Mouse (Mus musculus) Patski (cell line): ENCODE measurements at regions not wholly inside any gene's neighbourhood (a gene's known extent, or its start where the extent isn't known, plus 50 kb on each side); places are given as distances from the start of the nearest gene placed in this dataset.

Experiments
- ATAC-seq: fragments of 100-300 bp; one replicate; pipeline ENCODE4 v1.8.0; 2021
- CTCF ChIA-PET: fragments of 350-600 bp; sonication (Branson Sonifier 250); formaldehyde crosslinking; loops from one replicate; lab custom pipeline; 2022; ENCODE audit warnings: inconsistent platforms; lab: Charles Lee
- POLR2A ChIA-PET: fragments of 350-600 bp; sonication (Branson Sonifier 250); formaldehyde crosslinking; loops from one replicate; lab custom pipeline; 2022; ENCODE audit warnings: antibody characterized with exemption, inconsistent platforms; lab: Charles Lee
- DNase-seq: peaks from one replicate; pipeline ENCODE4 v3.0.0-alpha.2; 2011; ENCODE audit warnings: low read depth, low spot score
- H3K27me3 ChIP-seq: fragments of 371-371 bp; one replicate; pipeline ENCODE4 v1.5.1; 2021
- CTCF ChIP-seq: fragments of 100-300 bp; IDR thresholded peaks from one replicate; pipeline ENCODE4 v1.5.1; 2021
- in situ Hi-C: fragments of 300-500 bp; cut with MboI; formaldehyde crosslinking; loops from 3 replicates; pipeline ENCODE4 v1.11.1; 2018; ENCODE audit warnings: low pct_unique_long_range_greater_than_20kb, mixed read lengths

GRCm38 (mm10) chr11:19870136-19870535 is 54.0 kb upstream of the Spred2 start:
- ATAC-seq (no peak), DNase-seq (no peak)
- TF ChIP-seq CTCF, result no peak
- H3K27me3 ChIP-seq, result no peaks in the 10 kb centered on the region
- ChIA-PET CTCF (interaction anchor here (1.0 to 1.1 kb wide), 2 partner anchors 20 to 48 kb away, joined by 3 to 4 read pairs; no protein-coding TSS in a partner anchor), POLR2A (no interaction called here)
- in situ Hi-C loops, result no loop called here

GRCm38 (mm10) chr11:19873796-19874195 is 50.4 kb upstream of the Spred2 start:
- ChIA-PET POLR2A (no interaction called here), CTCF (interaction anchor here (1.3 kb wide), 1 partner anchor 8 kb away, joined by 3 read pairs; no protein-coding TSS in a partner anchor)
- in situ Hi-C loops, result no loop called here
- TF ChIP-seq CTCF, result no peak
- no peaks in the 10 kb centered on the region for H3K27me3 ChIP-seq
- ATAC-seq (no peak), DNase-seq (no peak)
